Mouse (Mus musculus) heart, embryonic 10.5 days (tissue): ENCODE data around the gene Itgb2l. TPM values are rescaled to one million over a fixed set of nuclear protein-coding genes. Genes with fewer than 3 reads are reported as not detected.

ENCODE experiments used
- DNase-seq: peaks from one replicate; pipeline ENCODE4 v3.0.0-alpha.2; 2017; ENCODE audit warnings: low spot score
- H3K27ac ChIP-seq: fragments of 300-500 bp; sonication (generic); 2 replicates; pipeline ENCODE4 v1.5.1; 2016; ENCODE audit warnings: mild to moderate bottlenecking
- H3K27me3 ChIP-seq: fragments of 300-500 bp; sonication (generic); 2 replicates; pipeline ENCODE4 v1.6.1; 2016; ENCODE audit warnings: mild to moderate bottlenecking; ENCODE audit not compliant: poor library complexity, insufficient read depth, severe bottlenecking
- H3K36me3 ChIP-seq: fragments of 300-500 bp; sonication (generic); 2 replicates; pipeline ENCODE4 v1.6.1; 2016; ENCODE audit warnings: mild to moderate bottlenecking, moderate library complexity
- H3K4me1 ChIP-seq: fragments of 300-500 bp; sonication (generic); 2 replicates; pipeline ENCODE4 v1.6.1; 2016; ENCODE audit warnings: mild to moderate bottlenecking
- H3K4me3 ChIP-seq: fragments of 300-500 bp; sonication (generic); 2 replicates; pipeline ENCODE4 v1.5.1; 2016; ENCODE audit warnings: mild to moderate bottlenecking, moderate library complexity
- H3K9me3 ChIP-seq: fragments of 300-500 bp; sonication (generic); 2 replicates; pipeline ENCODE4 v1.6.1; 2016; ENCODE audit warnings: mild to moderate bottlenecking, moderate library complexity
- WGBS: fragments of 180-500 bp; shearing (Covaris S2); methylation state at CpG from one replicate; pipeline ENCODE4 v1.1.7; 2016; 5-methylcytosine and 5-hydroxymethylcytosine counted together
- polyA plus RNA-seq: library from polyadenylated mRNA; unstranded; fragments of >200 nt; fragmentation: Nextera tagmentation; extraction: Ambion mirVana; gene quantifications from 2 replicates; pipeline ENCODE4 v1.2.1, GENCODE M21; 2016

The Itgb2l gene
- polyA plus RNA-seq, 1 experiment from 2014 or later = not detected

GRCm38 (mm10) chr16:96408064-96408465 is 35.4 kb downstream of the Itgb2l start:
- no peak overlapping the region for H3K4me3 ChIP-seq
- 24% methylated on average over 4 of the region's 4 CpGs for WGBS
- H3K9me3 ChIP-seq = no peaks in the 10 kb centered on the region
- no peaks in the 10 kb centered on the region for H3K27me3 ChIP-seq
- H3K36me3 ChIP-seq = no peaks in the 10 kb centered on the region
- DNase-seq = no peak
- H3K4me1 ChIP-seq = peaks cover 19% of the 10 kb centered on the region
- H3K27ac ChIP-seq = peak overlapping the region; percentile 80

- no peaks in the 10 kb centered on the region for H3K27me3 ChIP-seq
- 31% methylated on average over 4 of the region's 4 CpGs for WGBS
- DNase-seq = no peak
- peaks cover 26% of the 10 kb centered on the region for H3K4me1 ChIP-seq
- no peak overlapping the region for H3K4me3 ChIP-seq
- no peaks in the 10 kb centered on the region for H3K9me3 ChIP-seq
- no peaks in the 10 kb centered on the region for H3K36me3 ChIP-seq
- peak overlapping the region; percentile 80 for H3K27ac ChIP-seq
Measured at GRCm38 (mm10) chr16:96406312-96406711, 37.1 kb downstream of the Itgb2l start.

GRCm38 (mm10) chr16:96402294-96402693 is 41.1 kb downstream of the Itgb2l start:
- WGBS = 77% methylated on average over 6 of the region's 6 CpGs
- no peak for DNase-seq
- Histone ChIP-seq H3K36me3 (no peaks in the 10 kb centered on the region), H3K27ac (no peak overlapping the region), H3K9me3 (no peaks in the 10 kb centered on the region), H3K27me3 (no peaks in the 10 kb centered on the region), H3K4me3 (no peak overlapping the region), H3K4me1 (peaks cover 32% of the 10 kb centered on the region)

- 62% methylated on average over 4 of the region's 4 CpGs for whole genome bisulfite sequencing
- no peak overlapping the region for H3K4me3 ChIP-seq
- no peaks in the 10 kb centered on the region for H3K27me3 ChIP-seq
- DNase-seq = no peak
- H3K9me3 ChIP-seq = no peaks in the 10 kb centered on the region
- H3K27ac ChIP-seq = peak overlapping the region; percentile 57
- H3K36me3 ChIP-seq = no peaks in the 10 kb centered on the region
- peaks cover 24% of the 10 kb centered on the region for H3K4me1 ChIP-seq
Measured at GRCm38 (mm10) chr16:96400046-96400445, 43.4 kb downstream of the Itgb2l start.

- no peaks in the 10 kb centered on the region for H3K36me3 ChIP-seq
- H3K27me3 ChIP-seq = no peaks in the 10 kb centered on the region
- H3K4me3 ChIP-seq = no peak overlapping the region
- H3K4me1 ChIP-seq = peaks cover 24% of the 10 kb centered on the region
- H3K27ac ChIP-seq = no peak overlapping the region
- 59% methylated on average over 3 of the region's 3 CpGs for WGBS
- DNase-seq = no peak
- H3K9me3 ChIP-seq = no peaks in the 10 kb centered on the region
Measured at GRCm38 (mm10) chr16:96398806-96399205, 44.6 kb downstream of the Itgb2l start.

- Histone ChIP-seq H3K9me3 (no peaks in the 10 kb centered on the region), H3K4me1 (peaks cover 17% of the 10 kb centered on the region), H3K27me3 (no peaks in the 10 kb centered on the region), H3K36me3 (no peaks in the 10 kb centered on the region), H3K27ac (no peak overlapping the region), H3K4me3 (no peak overlapping the region)
- no peak for DNase-seq
- WGBS = 67% methylated on average over 9 of the region's 9 CpGs
Measured at GRCm38 (mm10) chr16:96396013-96396650, 47.3 kb downstream of the Itgb2l start.

- H3K36me3 ChIP-seq = no peaks in the 10 kb centered on the region
- peaks cover 17% of the 10 kb centered on the region for H3K4me1 ChIP-seq
- DNase-seq = no peak
- no peak overlapping the region for H3K4me3 ChIP-seq
- whole genome bisulfite sequencing = 69% methylated on average over 4 of the region's 4 CpGs
- no peaks in the 10 kb centered on the region for H3K9me3 ChIP-seq
- no peak overlapping the region for H3K27ac ChIP-seq
- H3K27me3 ChIP-seq = no peaks in the 10 kb centered on the region
Measured at GRCm38 (mm10) chr16:96395516-96395915, 47.9 kb downstream of the Itgb2l start.

- Histone ChIP-seq H3K27ac (no peak overlapping the region), H3K36me3 (no peaks in the 10 kb centered on the region), H3K4me3 (no peak overlapping the region), H3K27me3 (no peaks in the 10 kb centered on the region), H3K9me3 (no peaks in the 10 kb centered on the region), H3K4me1 (no peaks in the 10 kb centered on the region)
- no peak for DNase-seq
Measured at GRCm38 (mm10) chr16:96391070-96391469, 52.3 kb downstream of the Itgb2l start.

GRCm38 (mm10) chr16:96388481-96388880 is 54.9 kb downstream of the Itgb2l start:
- H3K27me3 ChIP-seq = no peaks in the 10 kb centered on the region
- no peak overlapping the region for H3K4me3 ChIP-seq
- 86% methylated on average over 5 of the region's 5 CpGs for WGBS
- no peak for DNase-seq
- H3K36me3 ChIP-seq = no peaks in the 10 kb centered on the region
- no peaks in the 10 kb centered on the region for H3K9me3 ChIP-seq
- H3K27ac ChIP-seq = no peak overlapping the region
- H3K4me1 ChIP-seq = no peaks in the 10 kb centered on the region

- H3K4me1 ChIP-seq = no peaks in the 10 kb centered on the region
- 82% methylated on average over 6 of the region's 6 CpGs for WGBS
- no peak overlapping the region for H3K27ac ChIP-seq
- H3K27me3 ChIP-seq = no peaks in the 10 kb centered on the region
- H3K36me3 ChIP-seq = no peaks in the 10 kb centered on the region
- no peak for DNase-seq
- H3K9me3 ChIP-seq = no peaks in the 10 kb centered on the region
- H3K4me3 ChIP-seq = no peak overlapping the region
Measured at GRCm38 (mm10) chr16:96387685-96388371, 55.6 kb downstream of the Itgb2l start.

- H3K27me3 ChIP-seq = no peaks in the 10 kb centered on the region
- no peaks in the 10 kb centered on the region for H3K9me3 ChIP-seq
- no peak overlapping the region for H3K4me3 ChIP-seq
- H3K27ac ChIP-seq = no peak overlapping the region
- no peak for DNase-seq
- no peaks in the 10 kb centered on the region for H3K36me3 ChIP-seq
- no peaks in the 10 kb centered on the region for H3K4me1 ChIP-seq
Measured at GRCm38 (mm10) chr16:96384741-96385140, 58.7 kb downstream of the Itgb2l start.

- Histone ChIP-seq H3K27ac (no peak overlapping the region), H3K36me3 (no peaks in the 10 kb centered on the region), H3K9me3 (no peaks in the 10 kb centered on the region), H3K4me1 (no peaks in the 10 kb centered on the region), H3K4me3 (no peak overlapping the region), H3K27me3 (no peaks in the 10 kb centered on the region)
- 78% methylated on average over 5 of the region's 5 CpGs for WGBS
- no peak for DNase-seq
Measured at GRCm38 (mm10) chr16:96382496-96383181, 60.8 kb downstream of the Itgb2l start.

GRCm38 (mm10) chr16:96381435-96381834 is 62.0 kb downstream of the Itgb2l start:
- WGBS = 88% methylated on average over 12 of the region's 12 CpGs
- H3K4me1 ChIP-seq = 0 out of 2 replicates have a peak, but pooled peaks cover under 1% of the 10 kb centered on the region
- no peak for DNase-seq
- H3K4me3 ChIP-seq = no peak overlapping the region
- no peaks in the 10 kb centered on the region for H3K27me3 ChIP-seq
- H3K36me3 ChIP-seq = no peaks in the 10 kb centered on the region
- no peak overlapping the region for H3K27ac ChIP-seq
- H3K9me3 ChIP-seq = no peaks in the 10 kb centered on the region
